Mouse (Mus musculus): ENCODE results near the gene Itgb1bp1.

GRCm38 (mm10) chr12:21200613-21201012, 85.5 kb downstream of the Itgb1bp1 start:
- TF ChIP-seq POLR2AphosphoS5 (IDR thresholded peaks at IDR 0.05; ENCODE audit: insufficient replicate concordance, low read depth, low read length), result no peak
- no peak for TF ChIP-seq CTCF (IDR thresholded peaks at IDR 0.05; ENCODE audit: low read depth, low read length)
- TF ChIP-seq GATA2 (IDR thresholded peaks at IDR 0.05; ENCODE audit: borderline replicate concordance, low read depth, low read length), result no peak
